Mouse (Mus musculus) forebrain, embryonic 15.5 days (tissue): ENCODE data around the gene Ppfia4. TPM values are rescaled to one million over a fixed set of nuclear protein-coding genes. Genes with fewer than 3 reads are reported as not detected.

ENCODE experiments used
- ATAC-seq: fragments of 200-750 bp; cut with Nextera tagmentation; replicated peaks from 2 replicates; pipeline ENCODE4 v1.8.0; 2017; ENCODE audit warnings: mild to moderate bottlenecking, moderate TSS enrichment, moderate library complexity
- H3K27ac ChIP-seq: fragments of 300-500 bp; sonication (generic); replicated peaks from 2 replicates; pipeline ENCODE4 v1.5.1; 2015; ENCODE audit warnings: mild to moderate bottlenecking, inconsistent platforms
- H3K27me3 ChIP-seq: fragments of 300-500 bp; sonication (generic); 2 replicates; pipeline ENCODE4 v1.6.1; 2015; ENCODE audit warnings: inconsistent platforms
- H3K36me3 ChIP-seq: fragments of 300-500 bp; sonication (generic); 2 replicates; pipeline ENCODE4 v1.6.1; 2015; ENCODE audit warnings: mild to moderate bottlenecking, inconsistent platforms
- H3K4me1 ChIP-seq: fragments of 300-500 bp; sonication (generic); 2 replicates; pipeline ENCODE4 v1.6.1; 2015; ENCODE audit warnings: inconsistent platforms
- H3K4me2 ChIP-seq: fragments of 300-500 bp; sonication (generic); replicated peaks from 2 replicates; pipeline ENCODE4 v1.6.1; 2015; ENCODE audit warnings: mild to moderate bottlenecking, inconsistent platforms
- H3K4me3 ChIP-seq: fragments of 300-500 bp; sonication (generic); 2 replicates; pipeline ENCODE4 v1.5.1; 2015; ENCODE audit warnings: mild to moderate bottlenecking, inconsistent platforms
- H3K9ac ChIP-seq: fragments of 300-500 bp; sonication (generic); replicated peaks from 2 replicates; pipeline ENCODE4 v1.6.1; 2015; ENCODE audit warnings: mild to moderate bottlenecking, inconsistent platforms
- H3K9me3 ChIP-seq: fragments of 300-500 bp; sonication (generic); 2 replicates; pipeline ENCODE4 v1.6.1; 2016; ENCODE audit warnings: inconsistent platforms
- WGBS: fragments of 180-500 bp; shearing (Covaris S2); methylation state at CpG from one replicate; pipeline ENCODE4 v1.1.7; 2015; ENCODE audit warnings: mixed read lengths; 5-methylcytosine and 5-hydroxymethylcytosine counted together
- polyA plus RNA-seq: library from polyadenylated mRNA; unstranded; fragments of >200 nt; fragmentation: Nextera tagmentation; extraction: Ambion mirVana; gene quantifications from 2 replicates; pipeline ENCODE4 v1.2.1, GENCODE M21; 2015

Ppfia4 gene
- polyA plus RNA-seq, 1 experiment from 2014 or later = 11.3 TPM

GRCm38 (mm10) chr1:134335924-134336810 is 3.4 kb upstream of the Ppfia4 start:
- H3K4me3 ChIP-seq = no peak overlapping the region
- no peak overlapping the region for H3K4me2 ChIP-seq
- H3K27ac ChIP-seq = peak overlapping the region; percentile 36
- H3K9me3 ChIP-seq = no peaks in the 10 kb centered on the region
- no peaks in the 10 kb centered on the region for H3K36me3 ChIP-seq
- peaks cover 17% of the 10 kb centered on the region for H3K4me1 ChIP-seq
- H3K9ac ChIP-seq = no peak overlapping the region
- WGBS = 89% methylated on average over 12 of the region's 12 CpGs
- peak; percentile 34; the same call in 1 of the 2 replicates for ATAC-seq
- H3K27me3 ChIP-seq = no peaks in the 10 kb centered on the region

GRCm38 (mm10) chr1:134335211-134335923 is 2.6 kb upstream of the Ppfia4 start:
- ATAC-seq = peak; percentile 62; the same call in 1 of the 2 replicates
- no peaks in the 10 kb centered on the region for H3K27me3 ChIP-seq
- 68% methylated on average over 13 of the region's 13 CpGs for WGBS

GRCm38 (mm10) chr1:134334111-134334827 is 1.5 kb upstream of the Ppfia4 start:
- no peak for ATAC-seq
- H3K36me3 ChIP-seq = no peaks in the 10 kb centered on the region

More at GRCm38 (mm10) chr1:134335211-134335923, 2.6 kb upstream of the Ppfia4 start:
- Histone ChIP-seq H3K9ac (no peak overlapping the region), H3K4me1 (peaks cover 17% of the 10 kb centered on the region), H3K9me3 (no peaks in the 10 kb centered on the region), H3K4me3 (no peak overlapping the region), H3K4me2 (no peak overlapping the region), H3K36me3 (no peaks in the 10 kb centered on the region), H3K27ac (peak overlapping the region; percentile 36)

GRCm38 (mm10) chr1:134333371-134334110 is 813 bp upstream of the Ppfia4 start:
- Histone ChIP-seq H3K36me3 (no peaks in the 10 kb centered on the region), H3K9ac (no peak overlapping the region), H3K4me2 (no peak overlapping the region), H3K4me3 (no peak overlapping the region), H3K27ac (no peak overlapping the region), H3K27me3 (no peaks in the 10 kb centered on the region), H3K4me1 (peaks cover 17% of the 10 kb centered on the region), H3K9me3 (no peaks in the 10 kb centered on the region)
- 79% methylated on average over 10 of the region's 10 CpGs for WGBS
- no peak for ATAC-seq

More at GRCm38 (mm10) chr1:134334111-134334827, 1.5 kb upstream of the Ppfia4 start:
- H3K27me3 ChIP-seq = no peaks in the 10 kb centered on the region
- H3K27ac ChIP-seq = no peak overlapping the region
- no peaks in the 10 kb centered on the region for H3K9me3 ChIP-seq
- H3K9ac ChIP-seq = no peak overlapping the region
- peaks cover 17% of the 10 kb centered on the region for H3K4me1 ChIP-seq
- no peak overlapping the region for H3K4me3 ChIP-seq
- no peak overlapping the region for H3K4me2 ChIP-seq
- 78% methylated on average over 7 of the region's 7 CpGs for WGBS

- peak; percentile 33; the same call in 1 of the 2 replicates for ATAC-seq
- no peaks in the 10 kb centered on the region for H3K36me3 ChIP-seq
- no peaks in the 10 kb centered on the region for H3K9me3 ChIP-seq
- H3K4me2 ChIP-seq = no peak overlapping the region
- H3K27me3 ChIP-seq = no peaks in the 10 kb centered on the region
- 59% methylated on average over 20 of the region's 20 CpGs for WGBS
- H3K4me3 ChIP-seq = no peak overlapping the region
- no peak overlapping the region for H3K27ac ChIP-seq
- peaks cover 17% of the 10 kb centered on the region for H3K4me1 ChIP-seq
- no peak overlapping the region for H3K9ac ChIP-seq
Measured at GRCm38 (mm10) chr1:134331879-134332635, 671 bp downstream of the Ppfia4 start.

- H3K9ac ChIP-seq = no peak overlapping the region
- H3K36me3 ChIP-seq = no peaks in the 10 kb centered on the region
- no peaks in the 10 kb centered on the region for H3K9me3 ChIP-seq
- H3K27ac ChIP-seq = no peak overlapping the region
- no peaks in the 10 kb centered on the region for H3K4me1 ChIP-seq
- no peak overlapping the region for H3K4me2 ChIP-seq
- WGBS = 93% methylated on average over 12 of the region's 12 CpGs
- ATAC-seq = no peak
- no peaks in the 10 kb centered on the region for H3K27me3 ChIP-seq
- no peak overlapping the region for H3K4me3 ChIP-seq
Measured at GRCm38 (mm10) chr1:134326841-134327346, 5.8 kb downstream of the Ppfia4 start.

- H3K36me3 ChIP-seq = no peaks in the 10 kb centered on the region
- peaks cover 16% of the 10 kb centered on the region for H3K4me1 ChIP-seq
- no peak overlapping the region for H3K4me2 ChIP-seq
- no peaks in the 10 kb centered on the region for H3K9me3 ChIP-seq
- H3K9ac ChIP-seq = no peak overlapping the region
- H3K4me3 ChIP-seq = no peak overlapping the region
- 90% methylated on average over 6 of the region's 6 CpGs for WGBS
- no peaks in the 10 kb centered on the region for H3K27me3 ChIP-seq
- ATAC-seq = no peak
- H3K27ac ChIP-seq = no peak overlapping the region
Measured at GRCm38 (mm10) chr1:134322591-134322990, 10.1 kb downstream of the Ppfia4 start.

GRCm38 (mm10) chr1:134320691-134321301 is 11.9 kb downstream of the Ppfia4 start:
- H3K4me1 ChIP-seq = peaks cover 16% of the 10 kb centered on the region
- peak; percentile 20; the same call in 1 of the 2 replicates for ATAC-seq
- no peaks in the 10 kb centered on the region for H3K27me3 ChIP-seq
- H3K36me3 ChIP-seq = no peaks in the 10 kb centered on the region
- H3K4me2 ChIP-seq = no peak overlapping the region
- no peak overlapping the region for H3K9ac ChIP-seq
- no peak overlapping the region for H3K27ac ChIP-seq
- no peaks in the 10 kb centered on the region for H3K9me3 ChIP-seq
- 51% methylated on average over 14 of the region's 14 CpGs for WGBS
- no peak overlapping the region for H3K4me3 ChIP-seq

GRCm38 (mm10) chr1:134318261-134318660 is 14.5 kb downstream of the Ppfia4 start:
- no peaks in the 10 kb centered on the region for H3K9me3 ChIP-seq
- no peak overlapping the region for H3K4me3 ChIP-seq
- H3K9ac ChIP-seq = no peak overlapping the region
- no peaks in the 10 kb centered on the region for H3K36me3 ChIP-seq
- no peak overlapping the region for H3K27ac ChIP-seq
- no peak overlapping the region for H3K4me2 ChIP-seq
- WGBS = 41% methylated on average over 5 of the region's 5 CpGs
- peaks cover 16% of the 10 kb centered on the region for H3K4me1 ChIP-seq
- no peak for ATAC-seq
- no peaks in the 10 kb centered on the region for H3K27me3 ChIP-seq

GRCm38 (mm10) chr1:134316361-134316760 is 16.4 kb downstream of the Ppfia4 start:
- no peaks in the 10 kb centered on the region for H3K27me3 ChIP-seq
- no peak overlapping the region for H3K4me3 ChIP-seq
- 83% methylated on average over 9 of the region's 9 CpGs for WGBS
- H3K27ac ChIP-seq = no peak overlapping the region
- ATAC-seq = no peak
- H3K4me1 ChIP-seq = peaks cover 16% of the 10 kb centered on the region
- H3K9me3 ChIP-seq = no peaks in the 10 kb centered on the region
- no peak overlapping the region for H3K9ac ChIP-seq
- no peak overlapping the region for H3K4me2 ChIP-seq
- H3K36me3 ChIP-seq = no peaks in the 10 kb centered on the region
